Mouse (Mus musculus): ENCODE measurements around the gene Commd2.

DNA sequence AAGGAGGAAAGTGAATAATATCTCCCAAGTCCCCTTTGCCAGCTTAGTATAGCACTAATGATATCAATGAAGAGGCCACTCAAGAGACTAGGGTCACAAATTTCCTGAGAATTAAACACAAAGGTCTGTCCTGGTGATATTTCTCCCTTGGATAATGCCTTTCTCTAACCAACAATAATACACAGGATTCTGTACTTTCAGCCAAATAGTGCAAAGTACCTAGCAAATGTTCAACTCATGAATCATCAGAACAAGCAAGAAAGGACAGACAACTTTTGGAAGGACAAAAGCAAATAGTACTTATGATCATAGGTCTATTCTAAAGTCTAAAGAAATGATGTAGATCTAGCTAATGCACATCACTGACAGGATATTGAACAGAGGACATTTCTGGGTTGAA lies 56.0 kb downstream of the Commd2 start:
- TF ChIP-seq CTCF (IDR thresholded peaks at IDR 0.05; ENCODE audit: low read depth) = no peak
- TF ChIP-seq EP300 (IDR thresholded peaks at IDR 0.05; ENCODE audit: low read depth) = no peak

Data from liver, postnatal 0 days (tissue).